Mouse (Mus musculus): ENCODE measurements around the gene Trim32. TPM values are rescaled to one million over a fixed set of nuclear protein-coding genes. Genes with fewer than 3 reads are reported as not detected.

Gene Trim32
- total RNA-seq (2014; fragmentation: Nextera tagmentation) (8.0 and 9.3 TPM in 2 replicates), total RNA-seq (2017) (5.0 and 8.7 TPM in 2 replicates)

DNA sequence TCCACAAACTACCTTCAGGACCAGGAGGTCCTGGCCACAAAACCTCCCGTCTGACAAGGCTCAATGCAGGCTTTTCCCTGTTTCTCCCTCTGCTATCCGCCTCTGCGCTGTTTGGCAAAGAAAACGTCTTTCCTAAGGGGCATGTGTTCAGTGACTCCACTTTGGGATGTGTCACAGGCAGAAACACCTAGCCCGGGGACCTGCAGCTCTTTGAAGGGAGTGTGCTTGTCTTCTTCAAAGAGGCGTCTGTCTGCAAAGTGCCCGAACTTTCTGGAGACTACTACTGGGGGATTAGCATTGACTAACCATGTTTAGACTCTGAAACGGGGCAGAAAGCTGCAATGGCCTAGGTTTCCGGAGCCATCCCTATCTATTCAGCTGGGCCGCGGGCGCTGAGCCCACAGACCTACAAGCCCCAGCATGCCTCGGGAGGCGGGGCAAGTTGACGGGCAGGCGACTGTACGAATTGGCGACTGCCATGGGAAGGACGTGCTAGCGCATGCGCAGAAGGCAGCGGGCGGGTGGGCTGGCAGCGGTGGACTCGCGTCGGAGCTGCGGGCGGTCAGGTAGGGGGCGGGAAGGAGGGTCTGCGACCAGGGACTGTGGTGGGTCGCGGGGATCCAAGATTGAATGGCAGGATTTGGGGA, at the start of gene Trim32:
Trim32 (plus strand) TSS at position 483 of the 647 bp plus-strand sequence.
- ATAC-seq (replicated peaks; ENCODE audit: poor library complexity, severe bottlenecking) = peak; percentile 97

- ATAC-seq (replicated peaks; ENCODE audit: poor library complexity, severe bottlenecking) = peak; percentile 94
Observed at GRCm38 (mm10) chr4:65565493-65565892, 39.3 kb upstream of the Trim32 start.

- ATAC-seq (replicated peaks; ENCODE audit: poor library complexity, severe bottlenecking) = no peak
Observed at GRCm38 (mm10) chr4:65580254-65580653, 24.5 kb upstream of the Trim32 start.

DNA sequence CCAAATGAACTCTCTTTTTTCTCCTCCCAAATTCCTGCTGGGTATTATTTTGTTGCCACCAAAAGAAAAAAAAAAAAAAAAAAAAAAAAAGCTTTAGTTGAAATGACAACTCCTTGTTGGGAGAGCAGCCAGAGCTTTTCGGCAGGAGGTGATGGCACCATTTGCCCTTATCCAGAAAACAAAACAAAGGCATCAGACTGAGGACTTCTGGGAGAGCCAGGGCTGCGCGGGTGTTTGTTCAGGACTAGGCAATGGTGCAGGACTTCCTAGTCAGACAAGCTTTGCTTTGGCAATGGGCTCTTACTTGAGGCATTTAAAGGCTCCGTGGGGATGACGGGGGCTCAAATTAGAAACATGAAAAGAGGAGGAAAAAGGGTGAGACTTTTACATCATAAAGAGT, 17.8 kb upstream of the Trim32 start:
- no peak for ATAC-seq (replicated peaks; ENCODE audit: poor library complexity, severe bottlenecking)

- peak; percentile 81 for ATAC-seq (replicated peaks; ENCODE audit: poor library complexity, severe bottlenecking)
Observed at GRCm38 (mm10) chr4:65589780-65590179, 15.0 kb upstream of the Trim32 start.

DNA sequence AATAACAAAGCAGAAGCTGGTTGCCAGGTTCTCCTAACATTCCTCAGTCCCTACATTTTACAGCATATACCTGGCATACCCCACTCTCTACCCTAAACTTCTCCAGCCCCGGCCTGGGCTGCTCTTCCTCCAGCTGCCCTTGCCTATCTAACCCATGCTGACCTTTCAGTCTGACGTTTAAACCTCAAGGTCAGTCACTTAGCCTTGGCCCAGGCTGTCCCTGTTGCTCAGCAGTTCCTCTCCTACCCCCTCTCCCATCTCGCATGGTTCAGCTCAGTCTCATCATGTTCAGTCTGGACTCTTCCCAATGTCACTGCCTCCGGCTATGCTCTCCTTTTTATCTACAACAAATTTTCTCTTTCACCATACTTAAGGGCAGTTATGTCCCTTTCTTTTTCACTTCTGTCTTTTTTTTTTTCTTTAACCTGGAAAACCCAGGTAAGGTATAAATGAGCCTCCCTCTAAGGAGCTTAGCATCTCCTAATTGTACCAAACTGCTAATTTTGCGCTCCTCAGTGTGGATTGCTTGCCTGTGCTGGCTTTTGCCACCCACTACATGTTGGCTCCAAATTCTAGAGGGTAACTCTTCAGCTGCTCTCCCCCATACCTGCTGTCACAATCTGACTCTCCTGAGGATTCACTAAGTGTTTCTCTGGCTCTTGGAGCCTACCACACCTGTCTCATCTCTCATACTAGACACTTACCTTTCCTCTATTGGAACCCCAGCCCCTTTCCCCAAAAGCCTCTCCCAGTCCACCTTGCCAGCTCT, 10.0 kb upstream of the Trim32 start:
- no peak for ATAC-seq (replicated peaks; ENCODE audit: poor library complexity, severe bottlenecking)

DNA sequence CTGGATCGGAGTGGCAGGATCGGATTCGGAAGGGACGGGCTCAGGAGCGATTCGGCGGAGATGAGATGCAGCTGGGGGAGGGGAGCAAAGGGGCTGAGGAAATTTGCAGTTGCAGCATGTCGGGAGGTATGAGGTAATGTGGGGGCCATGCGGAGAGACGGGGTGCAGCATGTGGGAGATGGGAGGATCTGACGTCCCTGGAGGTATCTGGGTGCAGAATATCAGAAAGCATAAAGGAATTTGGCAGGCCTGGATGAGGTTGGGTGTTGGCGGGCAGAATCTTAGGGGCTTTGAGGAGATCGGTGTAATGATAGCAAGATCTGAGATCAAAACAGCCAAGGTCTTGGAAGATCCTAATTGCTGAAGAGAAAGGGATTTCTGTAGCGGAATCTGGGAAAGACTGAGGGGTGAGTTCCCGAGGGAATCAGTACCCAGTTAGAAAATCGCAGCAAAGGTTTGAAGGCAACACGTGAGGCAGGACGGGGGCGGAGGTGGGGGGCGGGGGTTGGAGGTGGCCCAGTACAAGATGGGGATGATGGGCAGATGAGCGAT, 441 bp downstream of the Trim32 start:
- ATAC-seq (replicated peaks; ENCODE audit: poor library complexity, severe bottlenecking) = peak; percentile 88

DNA sequence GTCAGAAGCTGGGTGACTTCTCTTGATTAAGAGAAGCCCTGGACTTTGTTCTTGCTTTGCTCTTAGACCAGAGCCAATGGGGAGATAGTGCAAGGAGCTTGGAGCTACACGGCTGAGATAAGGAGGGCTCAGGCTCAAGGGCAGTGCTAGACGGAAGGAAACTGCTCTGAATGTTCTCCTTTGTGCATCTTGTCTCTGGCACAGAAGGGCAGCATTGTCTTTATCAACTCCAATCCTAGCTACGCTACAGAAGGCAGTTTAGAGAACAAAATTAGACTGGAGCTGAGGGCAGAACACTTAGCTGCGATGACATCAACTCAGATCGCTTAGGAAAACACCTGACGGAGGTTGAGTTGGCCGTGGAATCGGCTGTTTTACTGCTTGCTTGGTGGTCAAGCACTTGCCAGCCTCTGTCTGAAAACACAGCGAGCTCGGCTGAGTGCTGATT, 2.4 kb downstream of the Trim32 start:
- no peak for ATAC-seq (replicated peaks; ENCODE audit: poor library complexity, severe bottlenecking)

GRCm38 (mm10) chr4:65608112-65608511, 3.3 kb downstream of the Trim32 start:
- ATAC-seq (replicated peaks; ENCODE audit: poor library complexity, severe bottlenecking) = no peak

- ATAC-seq (replicated peaks; ENCODE audit: poor library complexity, severe bottlenecking) = no peak
Observed at GRCm38 (mm10) chr4:65610329-65610728, 5.5 kb downstream of the Trim32 start.

DNA sequence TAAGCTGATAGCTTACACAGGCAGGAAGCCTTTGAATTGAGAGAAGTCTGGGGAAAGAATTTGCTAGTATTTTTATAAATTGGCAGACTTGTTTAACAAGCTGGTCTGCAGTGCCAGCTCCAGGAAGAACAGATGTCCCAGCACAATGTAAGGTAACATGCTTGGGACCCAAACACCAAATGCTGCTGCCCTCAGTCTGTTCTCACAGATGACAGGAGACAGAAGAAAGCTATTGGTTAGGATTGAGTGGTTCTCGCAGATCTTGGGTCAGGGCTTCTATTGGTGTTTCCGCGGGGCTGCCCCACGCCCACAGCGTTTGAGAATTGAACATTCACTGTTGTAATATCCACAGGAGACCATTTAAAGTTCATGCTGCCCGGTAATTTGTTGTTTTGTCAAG, 6.1 kb downstream of the Trim32 start:
- no peak for ATAC-seq (replicated peaks; ENCODE audit: poor library complexity, severe bottlenecking)

- no peak for ATAC-seq (replicated peaks; ENCODE audit: poor library complexity, severe bottlenecking)
Observed at GRCm38 (mm10) chr4:65613135-65613534, 8.3 kb downstream of the Trim32 start.

DNA sequence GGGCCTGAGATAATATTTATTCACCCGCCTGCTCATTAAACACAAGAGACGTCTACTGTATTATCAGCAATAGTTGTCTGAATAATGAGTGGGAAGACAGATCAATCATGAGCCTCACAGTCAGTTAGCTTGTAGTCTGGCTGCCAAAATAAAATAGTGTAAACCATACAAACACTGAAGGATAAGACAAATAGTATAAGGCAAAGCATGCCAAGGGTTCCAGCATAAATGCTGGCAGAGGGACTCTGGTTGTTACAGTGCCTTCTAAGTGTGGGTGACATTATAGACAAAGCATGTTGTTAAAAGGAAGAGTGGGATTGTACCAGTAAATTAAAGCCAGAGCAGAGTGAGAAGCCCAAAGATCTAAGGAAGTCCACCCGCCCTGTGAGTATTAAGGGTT, 15.3 kb downstream of the Trim32 start:
- ATAC-seq (replicated peaks; ENCODE audit: poor library complexity, severe bottlenecking) = no peak

- ATAC-seq (replicated peaks; ENCODE audit: poor library complexity, severe bottlenecking) = no peak
Observed at GRCm38 (mm10) chr4:65638231-65638630, 33.4 kb downstream of the Trim32 start.

DNA sequence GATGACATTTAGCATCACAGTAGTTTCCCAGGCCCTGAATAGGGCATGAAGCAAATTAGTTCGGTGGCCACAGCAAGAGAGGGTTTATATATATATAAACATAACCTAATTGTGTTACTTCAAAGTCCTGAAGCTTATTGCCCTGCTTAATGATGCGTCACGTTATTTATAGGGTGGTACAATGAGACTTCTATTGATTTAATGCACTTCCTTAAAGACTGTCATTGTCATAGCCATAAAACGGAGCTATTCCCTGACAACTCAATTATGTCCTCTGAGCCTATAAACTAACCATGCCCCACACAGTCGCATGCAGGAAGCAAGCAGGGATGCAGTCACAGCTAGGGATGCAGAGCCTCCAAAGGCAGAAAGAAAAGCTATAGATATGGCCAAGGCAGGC, 37.8 kb downstream of the Trim32 start:
- ATAC-seq (replicated peaks; ENCODE audit: poor library complexity, severe bottlenecking) = no peak

DNA sequence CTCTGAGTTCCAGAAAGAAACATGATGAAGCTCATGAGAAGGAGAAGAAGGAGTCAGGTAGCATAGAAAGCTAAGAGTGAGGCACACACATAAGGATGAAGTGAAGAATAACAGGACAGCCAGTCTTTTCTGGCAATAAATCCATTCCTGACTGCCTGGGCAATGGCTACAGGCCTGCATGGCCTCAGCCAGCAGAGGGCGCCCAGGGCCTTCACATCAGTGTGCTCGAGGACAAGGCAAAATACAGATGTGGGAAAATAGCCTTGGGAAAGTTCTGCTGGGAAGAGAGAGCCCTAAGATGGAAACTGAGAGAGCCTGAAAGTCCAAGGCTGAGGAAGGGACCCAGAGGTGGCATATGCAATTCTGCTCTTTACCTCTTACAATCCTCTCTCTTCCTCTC, 49.9 kb downstream of the Trim32 start:
- peak; percentile 52; the same call in 1 of the 2 replicates for ATAC-seq (replicated peaks; ENCODE audit: poor library complexity, severe bottlenecking)

GRCm38 (mm10) chr4:65663176-65663575, 58.4 kb downstream of the Trim32 start:
- no peak for ATAC-seq (replicated peaks; ENCODE audit: poor library complexity, severe bottlenecking)
